Mouse (Mus musculus) forebrain, embryonic 11.5 days (tissue): ENCODE data around the gene Cox20. TPM values are rescaled to one million over a fixed set of nuclear protein-coding genes. Genes with fewer than 3 reads are reported as not detected.

ENCODE experiments used
- ATAC-seq: fragments of 200-750 bp; cut with Nextera tagmentation; replicated peaks from 2 replicates; pipeline ENCODE4 v1.8.0; 2017; ENCODE audit warnings: moderate TSS enrichment; ENCODE audit not compliant: low FRiP score
- DNase-seq: peaks from one replicate; pipeline ENCODE4 v3.0.0-alpha.2; 2017; ENCODE audit warnings: low spot score
- H3K27ac ChIP-seq: fragments of 300-500 bp; sonication (generic); 2 replicates; pipeline ENCODE4 v1.5.1; 2014; ENCODE audit warnings: low read depth, low read length
- H3K27me3 ChIP-seq: fragments of 300-500 bp; sonication (generic); 2 replicates; pipeline ENCODE4 v1.6.1; 2014; ENCODE audit warnings: mild to moderate bottlenecking, low read length, mixed read lengths; ENCODE audit not compliant: control insufficient read depth, insufficient read depth
- H3K36me3 ChIP-seq: fragments of 300-500 bp; sonication (generic); 2 replicates; pipeline ENCODE4 v1.6.1; 2014; ENCODE audit warnings: mild to moderate bottlenecking, low read length, moderate library complexity, mixed read lengths; ENCODE audit not compliant: control insufficient read depth, insufficient read depth
- H3K4me1 ChIP-seq: fragments of 300-500 bp; sonication (generic); replicated peaks from 2 replicates; pipeline ENCODE4 v1.6.1; 2014; ENCODE audit warnings: low read length, mixed read lengths; ENCODE audit not compliant: control insufficient read depth, insufficient read depth
- H3K4me2 ChIP-seq: fragments of 300-500 bp; sonication (generic); 2 replicates; pipeline ENCODE4 v1.6.1; 2014; ENCODE audit warnings: low read depth, mild to moderate bottlenecking, low read length, moderate library complexity, mixed read lengths; ENCODE audit not compliant: severe bottlenecking
- H3K4me3 ChIP-seq: fragments of 300-500 bp; sonication (generic); 2 replicates; pipeline ENCODE4 v1.5.1; 2014; ENCODE audit warnings: low read depth, low read length
- H3K9ac ChIP-seq: fragments of 300-500 bp; sonication (generic); 2 replicates; pipeline ENCODE4 v1.6.1; 2014; ENCODE audit warnings: low read length
- H3K9me3 ChIP-seq: fragments of 300-500 bp; sonication (generic); 2 replicates; pipeline ENCODE4 v1.6.1; 2016; ENCODE audit warnings: low read length, mixed read lengths; ENCODE audit not compliant: control insufficient read depth
- WGBS: fragments of 180-500 bp; shearing (Covaris S2); extraction: QIAGEN DNeasy Blood & Tissue Kit; methylation state at CpG from one replicate; pipeline ENCODE4 v1.1.7; 2014; 5-methylcytosine and 5-hydroxymethylcytosine counted together
- microRNA-seq: library from miRNA; unstranded; fragments of <30 nt; microRNA quantifications from one replicate; pipeline ENCODE4, GENCODE M21; 2016; ENCODE audit not compliant: insufficient number of aligned reads
- polyA plus RNA-seq: library from polyadenylated mRNA; unstranded; fragments of >200 nt; fragmentation: Nextera tagmentation; extraction: Ambion mirVana; gene quantifications from 2 replicates; pipeline ENCODE4 v1.2.1, GENCODE M21; 2014

The Cox20 gene
- polyA plus RNA-seq, 1 experiment from 2014 or later: 112 TPM

GRCm38 (mm10) chr1:178369272-178369651 is 50.3 kb downstream of the Cox20 start:
- WGBS: 2% methylated on average over 11 of the region's 11 CpGs
- Histone ChIP-seq H3K27me3 (no peaks in the 10 kb centered on the region), H3K36me3 (no peaks in the 10 kb centered on the region), H3K27ac (no peak overlapping the region), H3K4me2 (peak overlapping the region; percentile 65), H3K9me3 (no peaks in the 10 kb centered on the region), H3K9ac (peak overlapping the region; percentile 55), H3K4me3 (peak overlapping the region; percentile 38), H3K4me1 (peaks cover 3% of the 10 kb centered on the region; the same call in 1 of the 2 replicates)
- peak; percentile 77 for ATAC-seq
- peak; percentile 53 for DNase-seq

Small RNAs within 50 kb of the gene (microRNA-seq; reads per million reads assigned to microRNA genes)
- gene Gm27458: not detected

Other genes starting within 250 kb of the Cox20 start
- gene Desi2, start 131.7 kb upstream of the Cox20 start, polyA plus RNA-seq: 17.6 and 20.2 TPM in 2 replicates
- gene Hnrnpu, start 18.7 kb downstream of the Cox20 start, polyA plus RNA-seq: 1,010 and 1,015 TPM in 2 replicates
- 8.3 and 9.5 TPM in 2 replicates for gene Efcab2, start 87.0 kb downstream of the Cox20 start, polyA plus RNA-seq
- gene Kif26b, start 210.0 kb downstream of the Cox20 start, polyA plus RNA-seq: 6.0 and 8.1 TPM in 2 replicates